Mouse (Mus musculus) brown adipose tissue, adult 24 weeks (tissue): ENCODE measurements around the gene Zfp982. TPM values are rescaled to one million over a fixed set of nuclear protein-coding genes. Genes with fewer than 3 reads are reported as not detected.
"Not testable (repeated sequence)": the region's sequence is repeated elsewhere in the genome, so short reads cannot be mapped to it uniquely, and the experiment has no call there.

Source experiments
- H3K27ac ChIP-seq: fragments of 200-500 bp; replicated peaks from 2 replicates; pipeline ENCODE4 v1.5.1; 2012; ENCODE audit warnings: low read depth, mild to moderate bottlenecking, low read length
- H3K4me1 ChIP-seq: fragments of 200-500 bp; 2 replicates; pipeline ENCODE4 v1.6.1; 2012; ENCODE audit warnings: low read length, mixed read lengths; ENCODE audit not compliant: control insufficient read depth, insufficient read depth, insufficient read length
- H3K4me3 ChIP-seq: fragments of 200-500 bp; 2 replicates; pipeline ENCODE4 v1.5.1; 2012; ENCODE audit warnings: low read depth, mild to moderate bottlenecking, low read length, moderate library complexity; ENCODE audit not compliant: insufficient read depth
- polyA plus RNA-seq: library from polyadenylated mRNA; stranded (reverse); fragments of >200 nt; gene quantifications from 2 replicates; pipeline ENCODE4 v1.2.4, GENCODE M21; 2012; ENCODE audit not compliant: missing spikeins, insufficient read depth, insufficient read length

The Zfp982 gene
- polyA plus RNA-seq, 1 experiment = 88.8 TPM

GRCm38 (mm10) chr4:147537702-147538101 is 45.5 kb downstream of the Zfp982 start:
- Histone ChIP-seq H3K4me3 (no peak overlapping the region), H3K27ac (no peak overlapping the region), H3K4me1 (no peaks in the 10 kb centered on the region)

GRCm38 (mm10) chr4:147539918-147540317 is 47.7 kb downstream of the Zfp982 start, which contains the start of gene Gm16503:
TSS of gene Gm16503 (plus strand) at chr4:147540218.
- H3K4me3 ChIP-seq, H3K27ac ChIP-seq: not testable (repeated sequence)

GRCm38 (mm10) chr4:147541105-147541504 is 48.9 kb downstream of the Zfp982 start:
- no peaks in the 10 kb centered on the region for H3K4me1 ChIP-seq
- no peak overlapping the region for H3K4me3 ChIP-seq
- no peak overlapping the region for H3K27ac ChIP-seq

More at GRCm38 (mm10) chr4:147539918-147540317, 47.7 kb downstream of the Zfp982 start, which contains the start of gene Gm16503:
- not testable (repeated sequence) for H3K4me1 ChIP-seq

- not testable (repeated sequence) for H3K4me3 ChIP-seq, H3K27ac ChIP-seq, H3K4me1 ChIP-seq
Observed at GRCm38 (mm10) chr4:147553071-147553470, 60.9 kb downstream of the Zfp982 start, which contains the start of gene Zfp985. TSS of gene Zfp985 (plus strand) at chr4:147553277.

- not testable (repeated sequence) for H3K4me3 ChIP-seq, H3K27ac ChIP-seq, H3K4me1 ChIP-seq
Observed at GRCm38 (mm10) chr4:147554361-147554760, 62.1 kb downstream of the Zfp982 start.

- H3K4me3 ChIP-seq, H3K27ac ChIP-seq, H3K4me1 ChIP-seq: not testable (repeated sequence)
Observed at GRCm38 (mm10) chr4:147556921-147557320, 64.7 kb downstream of the Zfp982 start.

- H3K4me1 ChIP-seq, H3K4me3 ChIP-seq, H3K27ac ChIP-seq: not testable (repeated sequence)
Observed at GRCm38 (mm10) chr4:147558011-147558410, 65.8 kb downstream of the Zfp982 start.

GRCm38 (mm10) chr4:147559096-147559495 is 66.9 kb downstream of the Zfp982 start:
- H3K4me1 ChIP-seq, H3K4me3 ChIP-seq, H3K27ac ChIP-seq: not testable (repeated sequence)

Other genes starting within 250 kb of the Zfp982 start
- gene Zfp988, start 186.7 kb upstream of the Zfp982 start, polyA plus RNA-seq = not detected in 2 replicates
- 1.8 TPM in 1 of 2 replicates, not detected in the other for gene Zfp978, start 131.1 kb upstream of the Zfp982 start, polyA plus RNA-seq
- not detected in 2 replicates for gene Gm16503, start 47.8 kb downstream of the Zfp982 start, polyA plus RNA-seq
- 0.54 and 0.75 TPM in 2 replicates for gene Zfp985, start 60.9 kb downstream of the Zfp982 start, polyA plus RNA-seq
- 5.4 and 7.3 TPM in 2 replicates for gene Zfp979, start 150.1 kb downstream of the Zfp982 start, polyA plus RNA-seq
- 0.79 and 0.92 TPM in 2 replicates for gene Zfp534, start 210.1 kb downstream of the Zfp982 start, polyA plus RNA-seq